Mouse (Mus musculus) cerebellum, adult 2 months (tissue): ENCODE results near the gene Gcnt2. TPM values are rescaled to one million over a fixed set of nuclear protein-coding genes. Genes with fewer than 3 reads are reported as not detected.

Experiments
- DNase-seq, 2 experiments: peaks; one replicate each; pipeline ENCODE4 v3.0.0; 2021
- H3K27ac ChIP-seq: fragments of 200-500 bp; 2 replicates; pipeline ENCODE4 v1.5.1; 2012; ENCODE audit warnings: low read length, control low read depth, inconsistent platforms; ENCODE audit not compliant: insufficient read depth
- H3K27me3 ChIP-seq: fragments of 200-500 bp; 2 replicates; pipeline ENCODE4 v1.6.1; 2012; ENCODE audit warnings: inconsistent platforms, mild to moderate bottlenecking, low read length, moderate library complexity; ENCODE audit not compliant: control insufficient read depth, insufficient read depth
- H3K4me1 ChIP-seq: fragments of 200-500 bp; 2 replicates; pipeline ENCODE4 v1.6.1; 2011; ENCODE audit warnings: low read length; ENCODE audit not compliant: control insufficient read depth, insufficient read depth
- H3K4me3 ChIP-seq: fragments of 200-500 bp; replicated peaks from 2 replicates; pipeline ENCODE3; 2011; ENCODE audit warnings: mild to moderate bottlenecking, low read depth, low read length, control low read depth; ENCODE audit not compliant: insufficient read depth
- CTCF ChIP-seq: fragments of 200-500 bp; IDR thresholded peaks from 2 replicates; pipeline ENCODE4 v1.5.1; 2011; ENCODE audit warnings: low read depth, mild to moderate bottlenecking, control low read depth, low read length, moderate library complexity, borderline replicate concordance; ENCODE audit not compliant: insufficient read depth
- POLR2A ChIP-seq: fragments of 200-500 bp; IDR thresholded peaks from 2 replicates; pipeline ENCODE4 v1.6.1; 2011; ENCODE audit warnings: low read length, control low read depth, borderline replicate concordance; ENCODE audit not compliant: insufficient read depth
- WGBS: fragments of 180-500 bp; shearing (Covaris S2); methylation state at CpG from one replicate; pipeline ENCODE4 v1.1.7; 2018; 5-methylcytosine and 5-hydroxymethylcytosine counted together
- polyA plus RNA-seq: library from polyadenylated mRNA; depleted of rRNA; stranded (reverse); fragments of >200 nt; gene quantifications from 2 replicates; pipeline ENCODE4 v1.2.3, GENCODE M21; 2012

The Gcnt2 gene
- polyA plus RNA-seq, 1 experiment, result 2.3 TPM

DNA sequence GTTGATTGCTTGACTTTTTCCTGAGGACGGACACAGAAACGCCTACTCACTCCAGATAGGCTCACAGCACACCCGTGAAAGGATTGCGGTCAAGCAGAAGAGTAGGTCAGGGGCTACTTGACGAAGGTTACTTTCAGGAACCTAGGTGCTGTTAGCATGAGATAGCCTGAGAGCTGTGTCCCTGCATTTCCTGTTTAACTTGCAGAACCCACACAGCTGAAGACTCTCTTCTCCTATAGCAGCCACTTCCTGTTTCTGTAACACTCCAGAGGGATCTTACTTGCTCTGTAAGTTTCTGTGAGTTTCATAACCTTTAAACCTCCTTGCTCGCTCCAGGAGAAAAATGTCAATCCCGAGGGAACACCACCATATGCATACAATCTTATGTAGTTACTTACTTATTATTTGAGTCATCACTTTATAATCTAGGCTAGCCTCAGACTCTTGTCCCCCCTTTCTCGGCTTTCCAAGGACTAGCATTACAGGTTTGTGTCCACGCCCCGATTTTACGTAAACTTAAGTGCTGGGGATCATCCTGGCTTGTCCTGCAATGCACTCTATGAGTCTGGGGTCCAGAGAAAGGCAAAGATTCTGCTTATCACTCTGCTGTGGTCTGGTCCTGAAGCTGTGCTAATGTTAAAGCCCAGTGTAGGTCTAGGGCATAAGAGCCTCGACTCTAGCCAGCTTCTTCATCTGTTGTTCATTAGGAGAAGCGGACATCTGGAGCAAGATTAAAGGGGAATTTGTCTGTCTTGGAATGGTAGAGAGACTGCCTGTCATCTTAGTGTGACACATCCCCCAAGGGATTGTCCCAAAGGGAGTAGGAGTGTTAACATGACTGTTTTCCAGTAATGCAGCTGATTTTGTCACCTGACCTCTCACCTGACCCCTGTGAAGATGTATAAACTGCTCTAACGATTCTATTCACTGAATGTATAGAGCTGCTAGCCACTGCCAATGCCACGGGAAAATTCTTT lies 40.7 kb downstream of the Gcnt2 start:
- DNase-seq, result no peak
- Histone ChIP-seq H3K4me1 (no peaks in the 10 kb centered on the region), H3K4me3 (no peak overlapping the region), H3K27ac (no peak overlapping the region), H3K27me3 (no peaks in the 10 kb centered on the region)
- WGBS, result 79% methylated on average over 15 of the region's 15 CpGs
- no peak for TF ChIP-seq POLR2A
- TF ChIP-seq CTCF, result no peak

DNA sequence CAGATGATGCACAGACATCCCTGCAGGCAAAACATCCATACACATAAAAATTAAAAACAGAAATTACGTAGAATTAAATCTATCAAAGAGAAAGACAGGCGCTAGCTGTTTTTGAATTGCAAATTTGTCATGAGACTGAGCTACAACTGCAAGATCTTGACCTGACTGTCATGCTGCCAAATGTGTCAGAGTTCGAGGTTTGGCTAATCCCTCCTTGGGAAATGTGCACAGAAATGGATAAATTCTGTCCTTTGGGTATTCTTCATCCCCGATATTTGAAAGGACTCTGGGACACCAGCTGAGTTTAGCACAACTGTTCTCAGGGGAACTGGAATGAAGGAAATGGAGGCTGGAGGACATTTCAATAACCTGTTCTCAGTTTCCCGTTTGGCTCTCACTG lies 41.7 kb downstream of the Gcnt2 start:
- TF ChIP-seq CTCF (no peak), POLR2A (no peak)
- Histone ChIP-seq H3K27ac (no peak overlapping the region), H3K27me3 (no peaks in the 10 kb centered on the region), H3K4me3 (no peak overlapping the region), H3K4me1 (no peaks in the 10 kb centered on the region)
- no peak for DNase-seq
- WGBS, result 43% methylated on average over 5 of the region's 5 CpGs

DNA sequence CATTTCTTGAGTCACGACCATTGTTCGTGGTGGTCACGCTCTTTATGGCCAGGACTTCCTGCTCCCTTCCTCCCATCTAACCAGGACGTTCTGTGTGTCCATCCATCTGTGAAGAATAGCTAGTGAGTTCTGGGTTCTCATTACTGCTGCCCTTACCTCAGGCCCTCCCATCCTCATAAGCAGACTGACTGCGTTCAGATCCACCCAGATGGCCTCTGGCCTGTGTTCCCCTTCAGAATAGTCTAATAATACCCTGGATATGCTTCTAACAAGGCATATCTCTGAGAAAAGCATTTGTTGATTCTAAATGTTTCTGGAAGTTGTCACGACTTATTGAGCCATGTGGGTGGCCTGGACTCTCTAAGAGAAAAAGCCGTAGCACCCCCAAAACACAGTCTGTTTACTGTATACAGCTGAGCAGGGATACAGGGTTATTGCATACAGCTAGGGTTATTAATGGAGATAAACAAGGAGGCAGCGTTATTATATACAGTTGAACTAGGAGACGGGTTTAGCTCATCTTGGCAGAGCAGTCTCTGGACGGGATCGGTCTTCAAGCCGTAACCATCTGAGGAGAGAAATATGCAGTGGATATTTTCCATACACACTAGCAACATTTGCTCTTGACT lies 42.4 kb downstream of the Gcnt2 start:
- no peak for TF ChIP-seq CTCF
- no peak for TF ChIP-seq POLR2A
- Histone ChIP-seq H3K27ac (no peak overlapping the region), H3K4me3 (no peak overlapping the region), H3K27me3 (no peaks in the 10 kb centered on the region), H3K4me1 (no peaks in the 10 kb centered on the region)
- DNase-seq, result no peak
- WGBS, result 61% methylated on average over 12 of the region's 12 CpGs

DNA sequence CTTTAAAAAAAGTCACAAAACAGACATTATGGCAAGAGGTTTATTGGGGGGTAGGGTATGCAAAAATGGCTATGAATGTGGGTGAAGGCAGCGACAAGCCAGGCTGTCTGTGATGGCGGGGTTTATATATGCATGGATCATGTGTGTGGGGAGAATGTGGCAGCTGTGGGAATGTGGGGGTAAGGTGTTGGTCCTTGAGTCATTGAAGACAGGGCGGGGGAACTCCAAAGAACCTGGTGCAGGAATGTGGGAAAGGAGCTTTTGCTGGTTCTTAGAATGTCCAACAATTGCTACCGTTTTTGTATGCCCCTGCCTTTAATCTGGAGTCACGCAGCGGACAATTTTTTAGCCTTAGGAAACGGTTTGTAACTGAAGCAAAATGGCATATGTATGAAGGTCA lies 44.5 kb downstream of the Gcnt2 start:
- WGBS, result 92% methylated on average over 7 of the region's 7 CpGs
- TF ChIP-seq POLR2A (no peak), CTCF (no peak)
- Histone ChIP-seq H3K4me3 (no peak overlapping the region), H3K4me1 (no peaks in the 10 kb centered on the region), H3K27ac (no peak overlapping the region), H3K27me3 (no peaks in the 10 kb centered on the region)
- DNase-seq, result no peak

DNA sequence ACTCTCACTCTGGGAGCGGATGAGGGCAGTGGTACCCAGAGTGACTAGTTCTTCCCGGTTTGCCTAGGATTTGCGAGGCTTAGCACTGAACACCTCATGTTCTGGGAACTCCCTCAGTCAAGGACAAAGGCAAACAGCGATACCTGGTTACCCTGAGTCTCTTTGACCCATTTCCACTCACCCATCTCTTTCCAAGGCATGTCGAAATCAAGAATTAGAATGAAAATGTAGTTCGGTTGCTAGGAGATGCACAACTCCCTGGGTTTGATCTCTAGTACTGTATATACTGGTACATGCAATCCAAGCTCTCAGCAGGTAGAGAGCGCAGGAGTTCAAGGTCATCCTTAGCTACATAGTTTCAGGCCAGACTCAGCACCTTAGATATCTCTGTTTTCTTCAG lies 47.0 kb downstream of the Gcnt2 start:
- Histone ChIP-seq H3K4me1 (no peaks in the 10 kb centered on the region), H3K27me3 (no peaks in the 10 kb centered on the region), H3K27ac (no peak overlapping the region), H3K4me3 (no peak overlapping the region)
- no peak for DNase-seq
- WGBS, result 86% methylated on average over 7 of the region's 7 CpGs
- no peak for TF ChIP-seq CTCF
- TF ChIP-seq POLR2A, result no peak

DNA sequence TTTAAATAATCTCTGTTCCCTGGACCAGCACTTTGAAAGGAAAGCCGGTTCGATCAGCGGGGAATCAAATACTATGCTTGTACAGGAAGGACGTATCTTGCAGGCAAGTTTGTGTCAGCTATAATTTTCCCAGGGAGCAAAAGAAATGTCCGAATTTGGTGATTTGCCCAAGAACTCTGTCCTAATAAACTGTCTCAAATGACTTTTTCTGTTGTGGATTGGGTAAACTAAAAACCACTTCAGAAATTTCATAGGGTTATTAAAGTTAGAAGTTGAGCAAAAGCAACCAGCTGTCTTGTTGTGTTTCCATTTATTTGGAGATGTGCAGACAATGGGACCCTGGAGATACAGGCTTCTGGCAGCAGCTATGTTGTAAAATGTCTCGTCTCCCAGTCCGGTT lies 47.7 kb downstream of the Gcnt2 start:
- H3K27ac ChIP-seq, result no peak overlapping the region
- no peaks in the 10 kb centered on the region for H3K27me3 ChIP-seq
- DNase-seq, result no peak
- no peaks in the 10 kb centered on the region for H3K4me1 ChIP-seq
- 67% methylated on average over 7 of the region's 7 CpGs for WGBS
- no peak for TF ChIP-seq CTCF
- no peak for TF ChIP-seq POLR2A
- H3K4me3 ChIP-seq, result no peak overlapping the region

DNA sequence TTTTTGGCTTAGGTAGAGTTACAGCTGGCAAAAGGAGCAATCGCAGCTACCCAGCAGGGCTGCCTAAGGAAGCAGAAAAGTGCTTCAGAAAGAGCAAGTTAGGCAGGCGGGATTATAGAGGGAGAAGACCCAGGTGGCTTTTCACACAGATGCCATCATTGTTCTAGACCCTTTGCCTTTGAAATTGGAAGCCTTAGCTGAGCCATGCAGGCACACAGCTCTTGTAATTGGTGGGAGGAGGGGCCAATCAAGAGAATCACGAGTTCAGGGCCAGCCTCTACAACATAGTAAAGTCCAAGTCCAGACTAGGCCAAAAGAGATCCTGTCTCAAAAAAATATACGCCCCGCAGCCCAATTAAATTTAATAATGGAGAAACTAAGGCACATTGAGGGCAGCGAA lies 48.5 kb downstream of the Gcnt2 start:
- no peak for TF ChIP-seq CTCF
- TF ChIP-seq POLR2A, result no peak
- Histone ChIP-seq H3K27me3 (no peaks in the 10 kb centered on the region), H3K4me1 (no peaks in the 10 kb centered on the region), H3K4me3 (no peak overlapping the region), H3K27ac (no peak overlapping the region)
- 59% methylated on average over 6 of the region's 6 CpGs for WGBS
- DNase-seq, result no peak

DNA sequence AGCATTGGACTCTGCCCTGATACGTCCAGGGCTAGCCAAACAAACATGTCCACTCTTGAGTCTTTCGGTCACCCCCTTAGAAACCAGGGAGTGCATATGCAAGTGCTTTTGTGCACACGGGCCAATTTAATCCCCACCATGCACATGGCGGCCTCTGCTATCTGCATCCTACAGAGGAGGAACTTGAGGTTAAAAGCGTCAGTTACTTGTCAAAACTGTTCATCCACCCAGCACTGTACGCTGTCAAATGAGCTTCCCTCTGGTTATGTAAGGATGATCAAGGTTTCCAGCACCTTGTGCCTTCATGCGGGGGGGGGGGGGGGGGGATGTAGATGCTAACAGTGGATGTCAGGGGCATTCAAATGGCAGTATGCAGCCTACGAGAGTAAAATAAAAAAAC lies 49.5 kb downstream of the Gcnt2 start:
- WGBS, result 88% methylated on average over 8 of the region's 8 CpGs
- DNase-seq, result no peak
- H3K27ac ChIP-seq, result no peak overlapping the region
- no peaks in the 10 kb centered on the region for H3K4me1 ChIP-seq
- no peaks in the 10 kb centered on the region for H3K27me3 ChIP-seq
- no peak overlapping the region for H3K4me3 ChIP-seq
- TF ChIP-seq CTCF (no peak), POLR2A (no peak)
